Mouse (Mus musculus) frontal cortex, postnatal 36 days (tissue): ENCODE measurements at regions not wholly inside any gene's neighbourhood (a gene's known extent, or its start where the extent isn't known, plus 50 kb on each side); places are given as distances from the start of the nearest gene placed in this dataset.
A peak's percentile ranks its signal among the peaks of the same experiment; 100 is the strongest.

ENCODE experiments used
- DNase-seq, 2 experiments: peaks; one replicate each; pipeline ENCODE4 v3.0.0; 2022; ENCODE audit warnings: low spot score in 2 of 2

- no peak for DNase-seq
Observed at GRCm38 (mm10) chr14:78375746-78376495, 68.1 kb upstream of the Tnfsf11 start.

- DNase-seq = no peak
Observed at GRCm38 (mm10) chr14:78372102-78372501, 64.3 kb upstream of the Tnfsf11 start.

GRCm38 (mm10) chr14:78368881-78369280 is 61.0 kb upstream of the Tnfsf11 start:
- DNase-seq = peak in 1 of 2 experiments; percentile 37

- DNase-seq = no peak
Observed at GRCm38 (mm10) chr14:78364822-78365221, 57.0 kb upstream of the Tnfsf11 start.

GRCm38 (mm10) chr14:78363123-78363522 is 55.3 kb upstream of the Tnfsf11 start:
- no peak for DNase-seq
